30 mouse cellular contexts compared by ENCODE assay signal in the genomic region with DNA sequence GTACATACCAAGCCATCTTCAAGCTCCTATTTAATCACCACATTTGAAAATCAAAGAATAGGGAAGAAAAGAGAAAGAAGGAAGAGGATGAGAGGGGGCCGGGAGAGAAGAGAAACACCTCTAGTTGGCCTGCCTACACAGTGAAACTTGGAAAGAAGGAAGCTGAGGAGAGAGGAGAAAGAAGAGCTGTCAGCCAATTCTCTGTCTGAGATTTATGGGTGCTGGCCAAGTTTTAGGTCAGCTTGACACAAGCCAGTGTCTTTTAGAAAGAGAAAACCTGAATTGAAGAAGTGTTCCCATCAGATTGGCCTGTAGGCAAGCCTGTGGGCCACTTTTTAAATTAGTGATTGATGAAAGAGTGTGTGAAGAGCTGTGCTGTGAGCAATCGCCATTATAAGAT.
DNase-seq lines count a peak whose midpoint lies in the region; ATAC-seq and TF ChIP-seq lines count a peak whose summit lies in the region.
"Had no signal": no experiment of that assay in that cellular context is flagged by ENCODE, and none has a peak within 500 bp of the region (broad histone marks: within the 10 kb centered on the region; RNA-seq: fewer than 3 reads in every experiment).

No protein-coding gene starts in this region.

- TF ChIP-seq POLR2A in bone marrow macrophage, adult 2 months (IDR thresholded peaks at IDR 0.05; ENCODE audit: borderline replicate concordance, low read depth, low read length), result no peak
- TF ChIP-seq POLR2A in kidney, adult 2 months (IDR thresholded peaks at IDR 0.05; ENCODE audit: low read depth, low read length), result no peak

- WGBS in kidney, adult 2 months, result 83% methylated on average over 2 of the region's 2 CpGs
- 92% methylated on average over 2 of the region's 2 CpGs for WGBS in embryonic facial prominence, embryonic 10.5 days

- no peaks in the 10 kb centered on the region for H3K27me3 ChIP-seq in kidney, adult 2 months (replicated peaks; ENCODE audit: control insufficient read depth, insufficient read depth, low read length)
- no peaks in the 10 kb centered on the region for H3K27me3 ChIP-seq in embryonic facial prominence, embryonic 10.5 days (replicated peaks; ENCODE audit: low read depth, poor library complexity, severe bottlenecking)
- H3K27me3 ChIP-seq: CH12.LX; forebrain, embryonic 13.5 days; heart, embryonic 13.5 days; Patski had no signal

- peak overlapping the region; percentile 64 for H3K27ac ChIP-seq in bone marrow macrophage, adult 2 months (ENCODE audit: insufficient read depth, low read depth, low read length)
- no peak overlapping the region for H3K27ac ChIP-seq in kidney, adult 2 months (ENCODE audit: insufficient read depth, low read depth, low read length)
- H3K27ac ChIP-seq in embryonic facial prominence, embryonic 10.5 days (replicated peaks), result no peak overlapping the region
- H3K27ac ChIP-seq: forebrain, embryonic 10.5 days; forebrain, embryonic 13.5 days; gastrocnemius, adult 2 months; heart, adult 2 months; heart, embryonic 10.5 days; heart, embryonic 13.5 days; hindbrain, embryonic 14.5 days; hindbrain, postnatal 0 days had no signal

- no peak for TF ChIP-seq CTCF in bone marrow macrophage, adult 2 months (IDR thresholded peaks at IDR 0.05; ENCODE audit: low read depth, low read length)
- TF ChIP-seq CTCF in kidney, adult 2 months (conservative IDR thresholded peaks at IDR 0.05; ENCODE audit: insufficient read depth, insufficient read length, low read depth, low read length), result no peak

- ATAC-seq in common myeloid progenitor, adult 5-6 weeks (replicated peaks; ENCODE audit: low read depth, poor library complexity, severe bottlenecking), result peak; percentile 77
- peak; percentile 59 for ATAC-seq in megakaryocyte, adult 5-6 weeks (ENCODE audit: poor library complexity, severe bottlenecking)
- ATAC-seq: forebrain, embryonic 13.5 days; forebrain, embryonic 16.5 days; hindbrain, postnatal 0 days; inflammation-experienced regulatory T-cells, adult 6 months; Patski had no signal

- peaks cover 17% of the 10 kb centered on the region for H3K4me1 ChIP-seq in bone marrow macrophage, adult 2 months (ENCODE audit: control insufficient read depth, insufficient read depth, low read length)
- no peaks in the 10 kb centered on the region for H3K4me1 ChIP-seq in kidney, adult 2 months (ENCODE audit: control insufficient read depth, insufficient read depth, low read length)
- no peaks in the 10 kb centered on the region for H3K4me1 ChIP-seq in embryonic facial prominence, embryonic 10.5 days
- H3K4me1 ChIP-seq: forebrain, embryonic 10.5 days; forebrain, embryonic 13.5 days; heart, embryonic 10.5 days; heart, embryonic 13.5 days had no signal

- peaks cover 26% of the 10 kb centered on the region for H3K9me3 ChIP-seq in embryonic facial prominence, embryonic 10.5 days
- H3K9me3 ChIP-seq: G1E had no signal

- no peak overlapping the region for H3K4me3 ChIP-seq in bone marrow macrophage, adult 2 months (ENCODE audit: insufficient read depth, low read length)
- H3K4me3 ChIP-seq in kidney, adult 2 months (ENCODE audit: insufficient read depth, low read depth, low read length), result no peak overlapping the region
- H3K4me3 ChIP-seq in embryonic facial prominence, embryonic 10.5 days, result no peak overlapping the region
- H3K4me3 ChIP-seq: forebrain, embryonic 10.5 days; forebrain, embryonic 13.5 days; gastrocnemius, adult 2 months; heart, adult 2 months; heart, embryonic 10.5 days; heart, embryonic 13.5 days had no signal

- H3K36me3 ChIP-seq in kidney, adult 2 months (ENCODE audit: control insufficient read depth, insufficient read depth, low read length), result no peaks in the 10 kb centered on the region
- no peaks in the 10 kb centered on the region for H3K36me3 ChIP-seq in embryonic facial prominence, embryonic 10.5 days (replicated peaks)
- H3K36me3 ChIP-seq: forebrain, embryonic 10.5 days; G1E; heart, embryonic 10.5 days; heart, embryonic 13.5 days had no signal

- peak; percentile 57 for DNase-seq in layer of hippocampus, adult 9-11 months
- no peak for DNase-seq in layer of hippocampus, postnatal 14 days (ENCODE audit: low spot score in 2 of 2)
- DNase-seq in embryo, embryonic 9.5 days (ENCODE audit: extremely low spot score), result no peak
- DNase-seq in kidney, adult 2 months, result no peak
- DNase-seq in embryonic facial prominence, embryonic 10.5 days (ENCODE audit: low spot score), result no peak
- DNase-seq: adrenal gland, postnatal 10 days; adrenal gland, postnatal 36 days; B cell, adult 2 months; cerebellum, adult 18-20 months; cerebellum, adult 9-10 months; cerebellum, postnatal 14 days; gastrocnemius, adult 2 months; gastrocnemius, postnatal 25 days; heart, adult 2 months; heart, postnatal 14 days; heart, postnatal 4 days had no signal
